Mouse (Mus musculus) gastrocnemius, postnatal 25 days (tissue): ENCODE results near the gene Tcea2. TPM values are rescaled to one million over a fixed set of nuclear protein-coding genes. Genes with fewer than 3 reads are reported as not detected.

Source experiments
- DNase-seq: peaks from one replicate; pipeline ENCODE4 v3.0.0; 2022
- long read RNA-seq, 2 experiments: library from polyadenylated mRNA; stranded (forward); transcript quantifications; one replicate each; pipeline ENCODE4 v2.0.0; 2021
- total RNA-seq, 2 experiments: library from RNA; stranded (reverse); gene quantifications; 1 replicate in 1 of 2; 2 replicates in 1 of 2; pipeline ENCODE4 v1.2.3; 2021

Gene Tcea2
- 1 to 10 TPM; 6.0 to 7.2 TPM for total RNA-seq
- long read RNA-seq, experiment 1, partial matches to known transcripts: 0 of 4 reads
- long read RNA-seq, experiment 1, other reads (novel, unspliced or antisense): 0 of 4 reads
- long read RNA-seq, experiment 2, transcript Tcea2-201 (10 exons, 1,183 nt): major isoform, 5 of 7 reads
- long read RNA-seq, experiment 2, partial matches to known transcripts: 1 of 7 reads
- long read RNA-seq, experiment 2, other reads (novel, unspliced or antisense): 1 of 7 reads

GRCm38 (mm10) chr2:181679951-181680715 is at the start of gene Tcea2:
TSS of gene Tcea2 (plus strand) at chr2:181680310.
- peak; percentile 73 for DNase-seq

GRCm38 (mm10) chr2:181632624-181633023 is 47.5 kb upstream of the Tcea2 start:
- no peak for DNase-seq

GRCm38 (mm10) chr2:181635865-181636264 is 44.2 kb upstream of the Tcea2 start:
- no peak for DNase-seq

- DNase-seq: no peak
These were observed 35.7 kb upstream of the Tcea2 start for GRCm38 (mm10) chr2:181644361-181644760.

- no peak for DNase-seq
These were observed 34.4 kb upstream of the Tcea2 start for GRCm38 (mm10) chr2:181645666-181646065.

- no peak for DNase-seq
These were observed 33.3 kb upstream of the Tcea2 start for GRCm38 (mm10) chr2:181646626-181647472.

GRCm38 (mm10) chr2:181648926-181649325 is 31.2 kb upstream of the Tcea2 start:
- DNase-seq: no peak

GRCm38 (mm10) chr2:181653065-181653464 is 27.0 kb upstream of the Tcea2 start:
- no peak for DNase-seq

GRCm38 (mm10) chr2:181653523-181653922 is 26.6 kb upstream of the Tcea2 start:
- DNase-seq: no peak

GRCm38 (mm10) chr2:181656734-181657133 is 23.4 kb upstream of the Tcea2 start, which contains the start of gene Gm29797:
TSS of gene Gm29797 (plus strand) at chr2:181657034.
- no peak for DNase-seq

GRCm38 (mm10) chr2:181657441-181657840 is 22.7 kb upstream of the Tcea2 start:
- no peak for DNase-seq

- no peak for DNase-seq
These were observed 21.6 kb upstream of the Tcea2 start for GRCm38 (mm10) chr2:181658528-181658927.

GRCm38 (mm10) chr2:181658930-181659555 is 21.1 kb upstream of the Tcea2 start:
- peak; percentile 49 for DNase-seq

- DNase-seq: peak; percentile 83
These were observed 20.5 kb upstream of the Tcea2 start for GRCm38 (mm10) chr2:181659609-181660055.

- DNase-seq: peak; percentile 38
These were observed 17.4 kb upstream of the Tcea2 start for GRCm38 (mm10) chr2:181662620-181663297.

GRCm38 (mm10) chr2:181663298-181663630 is 16.8 kb upstream of the Tcea2 start:
- peak; percentile 45 for DNase-seq

GRCm38 (mm10) chr2:181670285-181670912 is 9.7 kb upstream of the Tcea2 start:
- no peak for DNase-seq

- DNase-seq: no peak
These were observed 9.2 kb upstream of the Tcea2 start for GRCm38 (mm10) chr2:181670913-181671311.

GRCm38 (mm10) chr2:181671326-181671725 is 8.8 kb upstream of the Tcea2 start, which contains the start of gene Sox18:
TSS of gene Sox18 (minus strand) at chr2:181671640.
- DNase-seq: peak; percentile 48

- no peak for DNase-seq
These were observed 8.1 kb upstream of the Tcea2 start for GRCm38 (mm10) chr2:181671984-181672383.

- DNase-seq: no peak
These were observed 6.6 kb upstream of the Tcea2 start for GRCm38 (mm10) chr2:181673501-181673900.
